In genomic region chr13:103970415-103970814, GRCm38 (mm10) we compare ENCODE assay signal across 24 mouse cellular contexts. TPM values are rescaled to one million over a fixed set of nuclear protein-coding genes. Genes with fewer than 3 reads are reported as not detected.
A peak's percentile ranks its signal among the peaks of the same experiment; 100 is the strongest.
DNase-seq lines count a peak whose midpoint lies in the region; ATAC-seq and TF ChIP-seq lines count a peak whose summit lies in the region.
"Had no signal": no experiment of that assay in that cellular context is flagged by ENCODE, and none has a peak within 500 bp of the region (broad histone marks: within the 10 kb centered on the region; RNA-seq: fewer than 3 reads in every experiment).

No protein-coding gene starts in this region.

- no peak for DNase-seq in forebrain, embryonic 14.5 days (ENCODE audit: low spot score)
- DNase-seq in forebrain, postnatal 0 days: no peak
- DNase-seq in embryonic facial prominence, embryonic 14.5 days (ENCODE audit: low spot score): no peak
- no peak for DNase-seq in lung, postnatal 36 days
- DNase-seq in layer of hippocampus, adult 9-10 months (ENCODE audit: low spot score): no peak
- DNase-seq: adrenal gland, postnatal 14 days; cerebellum, adult 11 months; cerebellum, postnatal 10 days; heart, postnatal 14 days; kidney, adult 8-10 months; kidney, postnatal 25 days; liver, embryonic 13.5 days; right cerebral cortex, postnatal 14 days; spleen, adult 18-20 months; thymus, adult 18-20 months; thymus, postnatal 4 days had no signal

- H3K27me3 ChIP-seq in forebrain, embryonic 14.5 days (replicated peaks; ENCODE audit: control insufficient read depth, insufficient read depth, low read length): no peaks in the 10 kb centered on the region
- H3K27me3 ChIP-seq in forebrain, postnatal 0 days (ENCODE audit: insufficient read depth, low read length): no peaks in the 10 kb centered on the region
- H3K27me3 ChIP-seq in hindbrain, embryonic 16.5 days (replicated peaks; ENCODE audit: control insufficient read depth, insufficient read depth, low read length): no peaks in the 10 kb centered on the region
- no peaks in the 10 kb centered on the region for H3K27me3 ChIP-seq in hindbrain, embryonic 12.5 days
- H3K27me3 ChIP-seq in C2C12 (ENCODE audit: control insufficient read depth, insufficient read depth, insufficient read length): no peaks in the 10 kb centered on the region
- H3K27me3 ChIP-seq in embryonic facial prominence, embryonic 14.5 days (replicated peaks; ENCODE audit: control insufficient read depth, insufficient read depth, low read length): no peaks in the 10 kb centered on the region
- H3K27me3 ChIP-seq: heart, embryonic 12.5 days; liver, embryonic 13.5 days; lung, embryonic 15.5 days had no signal

- H3K79me2 ChIP-seq in C2C12 (ENCODE audit: control insufficient read depth, insufficient read depth): no peaks in the 10 kb centered on the region

- H3K36me3 ChIP-seq in forebrain, embryonic 14.5 days (ENCODE audit: control insufficient read depth, insufficient read depth, low read length): no peaks in the 10 kb centered on the region
- no peaks in the 10 kb centered on the region for H3K36me3 ChIP-seq in forebrain, postnatal 0 days (ENCODE audit: insufficient read depth)
- H3K36me3 ChIP-seq in hindbrain, embryonic 16.5 days (ENCODE audit: control insufficient read depth, insufficient read depth, low read length): no peaks in the 10 kb centered on the region
- no peaks in the 10 kb centered on the region for H3K36me3 ChIP-seq in hindbrain, embryonic 12.5 days
- H3K36me3 ChIP-seq in C2C12 (ENCODE audit: control insufficient read depth, insufficient read depth): no peaks in the 10 kb centered on the region
- H3K36me3 ChIP-seq in embryonic facial prominence, embryonic 14.5 days (ENCODE audit: control insufficient read depth, insufficient read depth, low read length): no peaks in the 10 kb centered on the region
- H3K36me3 ChIP-seq: G1E; heart, embryonic 12.5 days; liver, embryonic 13.5 days; lung, embryonic 15.5 days; midbrain, embryonic 10.5 days had no signal

- H3K4me3 ChIP-seq in forebrain, embryonic 14.5 days (ENCODE audit: low read depth, low read length): no peak overlapping the region
- no peak overlapping the region for H3K4me3 ChIP-seq in forebrain, postnatal 0 days (ENCODE audit: low read depth, low read length)
- H3K4me3 ChIP-seq in hindbrain, embryonic 16.5 days (ENCODE audit: low read length): no peak overlapping the region
- no peak overlapping the region for H3K4me3 ChIP-seq in hindbrain, embryonic 12.5 days
- no peak overlapping the region for H3K4me3 ChIP-seq in C2C12 (ENCODE audit: insufficient read depth, poor library complexity, severe bottlenecking)
- no peak overlapping the region for H3K4me3 ChIP-seq in embryonic facial prominence, embryonic 14.5 days (ENCODE audit: low read depth, low read length)
- H3K4me3 ChIP-seq: heart, embryonic 12.5 days; liver, embryonic 13.5 days; lung, embryonic 15.5 days; midbrain, embryonic 10.5 days had no signal

- H3ac ChIP-seq in C2C12 (ENCODE audit: control insufficient read depth, insufficient read length, low read depth): no peak overlapping the region

- no peaks in the 10 kb centered on the region for H3K79me3 ChIP-seq in C2C12 (ENCODE audit: low read depth)

- ATAC-seq in forebrain, embryonic 14.5 days: 0 out of 2 replicates have a peak, but pooled peaks have one; percentile 26
- no peak for ATAC-seq in forebrain, postnatal 0 days
- ATAC-seq in hindbrain, embryonic 16.5 days: 0 out of 2 replicates have a peak, but pooled peaks have one; percentile 4
- no peak for ATAC-seq in hindbrain, embryonic 12.5 days (ENCODE audit: low FRiP score)
- peak; percentile 9; the same call in 1 of the 2 replicates for ATAC-seq in embryonic facial prominence, embryonic 14.5 days (ENCODE audit: low read depth)

- no peaks in the 10 kb centered on the region for H3K4me1 ChIP-seq in forebrain, embryonic 14.5 days (ENCODE audit: control insufficient read depth, insufficient read depth, low read length)
- 0 out of 2 replicates have a peak, but pooled peaks cover 5% of the 10 kb centered on the region for H3K4me1 ChIP-seq in forebrain, postnatal 0 days (ENCODE audit: insufficient read depth)
- no peaks in the 10 kb centered on the region for H3K4me1 ChIP-seq in hindbrain, embryonic 16.5 days (ENCODE audit: control insufficient read depth, insufficient read depth, low read depth, low read length)
- H3K4me1 ChIP-seq in hindbrain, embryonic 12.5 days: 0 out of 2 replicates have a peak, but pooled peaks cover 3% of the 10 kb centered on the region
- peaks cover 4% of the 10 kb centered on the region; the same call in 1 of the 2 replicates for H3K4me1 ChIP-seq in embryonic facial prominence, embryonic 14.5 days (ENCODE audit: control insufficient read depth, insufficient read depth, low read length)
- H3K4me1 ChIP-seq: liver, embryonic 13.5 days; midbrain, embryonic 10.5 days had no signal

- TF ChIP-seq CTCF in forebrain, postnatal 0 days (IDR thresholded peaks at IDR 0.05; ENCODE audit: low read depth): no peak
- no peak for TF ChIP-seq CTCF in C2C12 (IDR thresholded peaks at IDR 0.05; ENCODE audit: control insufficient read depth, insufficient read depth, insufficient read length)

- WGBS in forebrain, embryonic 14.5 days: 60% methylated on average over 8 of the region's 8 CpGs
- WGBS in forebrain, postnatal 0 days: 36% methylated on average over 8 of the region's 8 CpGs
- 55% methylated on average over 8 of the region's 8 CpGs for WGBS in hindbrain, embryonic 16.5 days
- 72% methylated on average over 8 of the region's 8 CpGs for WGBS in hindbrain, embryonic 12.5 days
- WGBS in embryonic facial prominence, embryonic 14.5 days: 47% methylated on average over 8 of the region's 8 CpGs

- H3K4me2 ChIP-seq in forebrain, embryonic 14.5 days (ENCODE audit: low read length): no peak overlapping the region
- no peak overlapping the region for H3K4me2 ChIP-seq in forebrain, postnatal 0 days (ENCODE audit: low read depth)
- H3K4me2 ChIP-seq in hindbrain, embryonic 16.5 days (ENCODE audit: low read length): no peak overlapping the region
- no peak overlapping the region for H3K4me2 ChIP-seq in hindbrain, embryonic 12.5 days (replicated peaks)
- 0 out of 2 replicates have a peak overlapping the region, but pooled peaks have one; percentile 20 for H3K4me2 ChIP-seq in embryonic facial prominence, embryonic 14.5 days (ENCODE audit: low read depth, low read length)
- H3K4me2 ChIP-seq: heart, embryonic 12.5 days; liver, embryonic 13.5 days; lung, embryonic 15.5 days had no signal

- no peaks in the 10 kb centered on the region for H3K9me3 ChIP-seq in forebrain, embryonic 14.5 days (replicated peaks; ENCODE audit: control insufficient read depth, low read length)
- H3K9me3 ChIP-seq in forebrain, postnatal 0 days (ENCODE audit: low read length): no peaks in the 10 kb centered on the region
- H3K9me3 ChIP-seq in hindbrain, embryonic 16.5 days (ENCODE audit: control insufficient read depth, low read length): no peaks in the 10 kb centered on the region
- H3K9me3 ChIP-seq in hindbrain, embryonic 12.5 days (replicated peaks): no peaks in the 10 kb centered on the region
- no peaks in the 10 kb centered on the region for H3K9me3 ChIP-seq in embryonic facial prominence, embryonic 14.5 days (ENCODE audit: control insufficient read depth, low read length)
- H3K9me3 ChIP-seq: G1E; heart, embryonic 12.5 days; liver, embryonic 13.5 days; lung, embryonic 15.5 days; midbrain, embryonic 10.5 days had no signal

- no peak overlapping the region for H3K9ac ChIP-seq in forebrain, embryonic 14.5 days (ENCODE audit: low read length)
- no peak overlapping the region for H3K9ac ChIP-seq in forebrain, postnatal 0 days
- H3K9ac ChIP-seq in hindbrain, embryonic 16.5 days (ENCODE audit: low read depth, low read length): no peak overlapping the region
- H3K9ac ChIP-seq in hindbrain, embryonic 12.5 days: no peak overlapping the region
- 0 out of 2 replicates have a peak overlapping the region, but pooled peaks have one; percentile 2 for H3K9ac ChIP-seq in embryonic facial prominence, embryonic 14.5 days (ENCODE audit: low read depth, low read length)
- H3K9ac ChIP-seq: heart, embryonic 12.5 days; liver, embryonic 13.5 days; lung, embryonic 15.5 days had no signal

- H3K27ac ChIP-seq in forebrain, embryonic 14.5 days (ENCODE audit: low read depth, low read length): no peak overlapping the region
- no peak overlapping the region for H3K27ac ChIP-seq in forebrain, postnatal 0 days (ENCODE audit: low read depth, low read length)
- H3K27ac ChIP-seq in hindbrain, embryonic 16.5 days (ENCODE audit: low read depth, low read length): no peak overlapping the region
- H3K27ac ChIP-seq in hindbrain, embryonic 12.5 days: no peak overlapping the region
- peak overlapping the region; percentile 63; the same call in 1 of the 2 replicates for H3K27ac ChIP-seq in embryonic facial prominence, embryonic 14.5 days (replicated peaks; ENCODE audit: low read depth, low read length)
- H3K27ac ChIP-seq: liver, embryonic 13.5 days; lung, embryonic 15.5 days; macrophage; midbrain, embryonic 10.5 days had no signal

TF ChIP-seq in C2C12, 6 proteins besides CTCF, POLR2A, EP300 and RAD21:
- TF ChIP-seq MYOD1 (IDR thresholded peaks at IDR 0.05; ENCODE audit: control insufficient read depth, insufficient read length, low read depth) (peak; percentile 19), FOSL1 (IDR thresholded peaks at IDR 0.05; ENCODE audit: insufficient read depth, low read length, poor library complexity, severe bottlenecking) (no peak)

RNA-seq across cellular contexts. Expression of gene Erbin, which starts 50.1 kb away (rescaled TPM):
- 16.5 and 18.9 TPM in 2 replicates for polyA plus RNA-seq in forebrain, embryonic 14.5 days (2014; fragmentation: Nextera tagmentation; extraction: Ambion mirVana)
- total RNA-seq in forebrain, postnatal 0 days (2014; rRNA removed): 33.6 and 51.3 TPM in 2 replicates
- polyA plus RNA-seq in forebrain, postnatal 0 days (2015; fragmentation: Nextera tagmentation; extraction: Ambion mirVana): 5.1 and 6.0 TPM in 2 replicates
- polyA plus RNA-seq in hindbrain, embryonic 16.5 days (2015; fragmentation: Nextera tagmentation; extraction: Ambion mirVana): 5.4 and 5.6 TPM in 2 replicates
- polyA plus RNA-seq in hindbrain, embryonic 12.5 days (2016; fragmentation: Nextera tagmentation; extraction: Ambion mirVana): 23.6 and 23.7 TPM in 2 replicates
- polyA plus RNA-seq in C2C12 (2012; fragmentation: generic; extraction: Trizol): 7.5 TPM
- 33.9 and 35.3 TPM in 2 replicates for polyA plus RNA-seq in embryonic facial prominence, embryonic 14.5 days (2014; fragmentation: Nextera tagmentation; extraction: Ambion mirVana)

Comparison
In these comparisons a context has a peak if more than half of its experiments do, and no peak if none do; other contexts are left out.
1. ATAC-seq: peak in forebrain, embryonic 14.5 days (single experiment), hindbrain, embryonic 16.5 days (single experiment) and embryonic facial prominence, embryonic 14.5 days (single experiment); none in forebrain, postnatal 0 days (single experiment) and hindbrain, embryonic 12.5 days (single experiment).